Mouse (Mus musculus) spleen, adult 2 months (tissue): ENCODE measurements around the gene Olfr62.

Source experiments
- CTCF ChIP-seq: fragments of 200-500 bp; IDR thresholded peaks from 2 replicates; pipeline ENCODE4 v1.5.1; 2011; ENCODE audit warnings: mild to moderate bottlenecking, inconsistent platforms; ENCODE audit not compliant: insufficient read depth, insufficient read length, insufficient replicate concordance; ENCODE audit errors: extremely low read depth
- POLR2A ChIP-seq: fragments of 200-500 bp; IDR thresholded peaks from 2 replicates; pipeline ENCODE4 v1.6.1; 2011; ENCODE audit warnings: low read depth, low read length, inconsistent platforms

DNA sequence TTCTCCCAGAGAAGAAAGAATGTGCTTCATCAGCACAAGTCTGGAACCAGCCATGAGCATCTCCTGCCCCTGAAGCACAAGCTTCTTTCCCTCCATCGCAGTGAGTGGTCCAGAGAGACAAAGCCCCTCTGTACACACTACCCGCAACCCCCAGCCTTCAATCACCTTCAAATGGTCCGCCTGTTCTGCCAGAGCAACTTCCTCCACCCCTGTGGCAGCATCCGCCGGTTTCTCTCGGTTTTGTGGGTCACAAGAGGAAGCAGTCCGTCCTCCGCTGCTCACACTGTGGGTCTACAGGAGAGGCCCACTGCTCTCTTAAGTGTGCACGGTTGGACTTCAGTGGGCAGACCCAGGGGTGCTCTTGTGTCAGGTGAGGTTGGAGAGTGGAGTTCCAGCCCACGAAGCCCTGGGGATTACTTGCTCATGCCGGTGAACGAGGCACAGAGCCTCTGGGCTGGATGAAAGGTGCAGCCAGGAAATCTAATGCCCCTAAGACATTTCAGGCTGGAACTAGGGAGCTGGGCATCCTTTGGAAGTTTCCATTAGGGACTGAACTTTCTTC lies 33.7 kb downstream of the Olfr62 start, which contains the start of gene Olfr1342:
- TF ChIP-seq POLR2A (no peak), CTCF (no peak)
